ENCODE assay signal across 23 mouse cellular contexts in the genomic region with DNA sequence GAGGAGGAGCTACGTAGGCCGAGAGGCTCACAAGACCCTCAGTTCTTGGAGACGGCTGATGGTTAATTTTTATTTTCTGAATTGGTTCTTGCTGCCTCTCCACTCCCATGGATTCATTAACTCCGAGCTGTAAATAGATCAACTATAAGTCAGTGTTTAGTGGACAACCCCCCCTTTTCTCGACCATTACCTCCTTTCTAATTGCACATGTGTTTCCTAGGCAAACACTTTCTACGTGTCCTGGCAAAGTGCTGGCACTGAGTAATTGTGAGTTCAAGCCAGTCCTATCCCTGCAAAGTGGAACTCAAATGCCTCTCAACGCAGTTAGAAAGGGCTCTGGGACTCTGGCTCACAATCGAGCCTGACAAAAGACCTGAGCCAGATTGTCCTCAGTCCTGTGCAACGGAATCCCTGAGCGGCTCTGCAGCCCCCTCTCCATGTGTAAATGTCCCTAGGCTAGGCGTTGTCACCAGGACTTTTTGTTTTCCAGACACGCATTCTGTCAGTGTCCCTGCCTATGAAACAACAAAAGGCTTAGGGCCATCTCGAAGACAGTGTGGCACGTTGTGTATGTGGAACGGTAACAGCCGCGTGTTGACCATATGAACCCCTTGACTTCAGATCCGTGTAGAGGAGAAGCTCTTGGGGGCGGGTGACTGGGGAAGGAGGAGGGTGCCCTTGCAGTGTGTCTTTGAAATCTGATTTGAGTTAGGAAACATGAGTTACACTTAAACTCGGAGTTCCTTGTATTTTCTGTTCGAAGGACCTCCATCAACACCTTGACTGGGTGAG.
A peak's percentile ranks its signal among the peaks of the same experiment; 100 is the strongest.
DNase-seq lines count a peak whose midpoint lies in the region; ATAC-seq and TF ChIP-seq lines count a peak whose summit lies in the region.
"Had no signal": no experiment of that assay in that cellular context is flagged by ENCODE, and none has a peak within 500 bp of the region (broad histone marks: within the 10 kb centered on the region; RNA-seq: fewer than 3 reads in every experiment).

No protein-coding gene starts in this region.

- H3K4me1 ChIP-seq in hindbrain, postnatal 0 days (ENCODE audit: insufficient read depth, low read length): no peaks in the 10 kb centered on the region
- peaks cover 10% of the 10 kb centered on the region for H3K4me1 ChIP-seq in hindbrain, embryonic 13.5 days (replicated peaks)
- H3K4me1 ChIP-seq in kidney, embryonic 16.5 days (ENCODE audit: insufficient read depth, low read length): 0 out of 2 replicates have a peak, but pooled peaks cover 12% of the 10 kb centered on the region
- no peaks in the 10 kb centered on the region; the same call in 1 of the 2 replicates for H3K4me1 ChIP-seq in neural tube, embryonic 14.5 days (ENCODE audit: control insufficient read depth, insufficient read depth, low read length)
- H3K4me1 ChIP-seq in neural tube, embryonic 15.5 days: peaks cover 3% of the 10 kb centered on the region; the same call in 1 of the 2 replicates
- H3K4me1 ChIP-seq: embryonic facial prominence, embryonic 12.5 days; embryonic facial prominence, embryonic 15.5 days had no signal

- no peaks in the 10 kb centered on the region for H3K36me3 ChIP-seq in hindbrain, postnatal 0 days (ENCODE audit: insufficient read depth, low read length)
- peaks cover 10% of the 10 kb centered on the region for H3K36me3 ChIP-seq in hindbrain, embryonic 13.5 days
- H3K36me3 ChIP-seq in kidney, embryonic 16.5 days (ENCODE audit: insufficient read depth, low read length): peaks cover 17% of the 10 kb centered on the region; the same call in 1 of the 2 replicates
- no peaks in the 10 kb centered on the region for H3K36me3 ChIP-seq in neural tube, embryonic 14.5 days (ENCODE audit: control insufficient read depth, insufficient read depth, low read length)
- H3K36me3 ChIP-seq in neural tube, embryonic 15.5 days: no peaks in the 10 kb centered on the region

- no peak overlapping the region for H3K27ac ChIP-seq in hindbrain, postnatal 0 days
- no peak overlapping the region for H3K27ac ChIP-seq in hindbrain, embryonic 13.5 days
- peak overlapping the region; percentile 82 for H3K27ac ChIP-seq in kidney, embryonic 16.5 days (ENCODE audit: low read length)
- no peak overlapping the region for H3K27ac ChIP-seq in neural tube, embryonic 14.5 days (ENCODE audit: low read depth, low read length)
- no peak overlapping the region for H3K27ac ChIP-seq in neural tube, embryonic 15.5 days (replicated peaks)
- H3K27ac ChIP-seq: embryonic facial prominence, embryonic 12.5 days; embryonic facial prominence, embryonic 15.5 days; gastrocnemius, adult 2 months; heart, embryonic 13.5 days had no signal

- H3K9me3 ChIP-seq in hindbrain, postnatal 0 days (ENCODE audit: low read length): no peaks in the 10 kb centered on the region
- no peaks in the 10 kb centered on the region for H3K9me3 ChIP-seq in hindbrain, embryonic 13.5 days
- H3K9me3 ChIP-seq in kidney, embryonic 16.5 days (ENCODE audit: low read length): no peaks in the 10 kb centered on the region
- no peaks in the 10 kb centered on the region for H3K9me3 ChIP-seq in neural tube, embryonic 14.5 days (ENCODE audit: control insufficient read depth, low read length)
- no peaks in the 10 kb centered on the region for H3K9me3 ChIP-seq in neural tube, embryonic 15.5 days (replicated peaks)
- H3K9me3 ChIP-seq: embryonic facial prominence, embryonic 12.5 days; embryonic facial prominence, embryonic 15.5 days; heart, embryonic 13.5 days had no signal

- no peak overlapping the region for H3K4me3 ChIP-seq in hindbrain, postnatal 0 days (ENCODE audit: low read length)
- no peak overlapping the region for H3K4me3 ChIP-seq in hindbrain, embryonic 13.5 days
- no peak overlapping the region for H3K4me3 ChIP-seq in kidney, embryonic 16.5 days (ENCODE audit: low read length)
- H3K4me3 ChIP-seq in neural tube, embryonic 14.5 days (ENCODE audit: low read depth, low read length): no peak overlapping the region
- H3K4me3 ChIP-seq in neural tube, embryonic 15.5 days (replicated peaks): no peak overlapping the region
- H3K4me3 ChIP-seq: embryonic facial prominence, embryonic 12.5 days; embryonic facial prominence, embryonic 15.5 days; gastrocnemius, adult 2 months; heart, embryonic 13.5 days had no signal

- 0 out of 2 replicates have a peak, but pooled peaks have one; percentile 8 for ATAC-seq in hindbrain, postnatal 0 days
- no peak for ATAC-seq in hindbrain, embryonic 13.5 days (ENCODE audit: low FRiP score)
- ATAC-seq in kidney, embryonic 16.5 days (ENCODE audit: low FRiP score, low TSS enrichment): peak; percentile 88
- ATAC-seq in neural tube, embryonic 14.5 days (ENCODE audit: low read depth): 0 out of 2 replicates have a peak, but pooled peaks have one; percentile 33
- no peak for ATAC-seq in neural tube, embryonic 15.5 days (ENCODE audit: low FRiP score)
- ATAC-seq: CD4-positive, CD25-positive, alpha-beta regulatory T cell, adult 4 months; forebrain, embryonic 14.5 days; forebrain, postnatal 0 days had no signal

- H3K9ac ChIP-seq in hindbrain, postnatal 0 days (replicated peaks; ENCODE audit: low read length): no peak overlapping the region
- H3K9ac ChIP-seq in hindbrain, embryonic 13.5 days: no peak overlapping the region
- H3K9ac ChIP-seq in kidney, embryonic 16.5 days (replicated peaks; ENCODE audit: low read length): no peak overlapping the region
- no peak overlapping the region for H3K9ac ChIP-seq in neural tube, embryonic 14.5 days (replicated peaks; ENCODE audit: low read depth, low read length)
- no peak overlapping the region for H3K9ac ChIP-seq in neural tube, embryonic 15.5 days (replicated peaks)
- H3K9ac ChIP-seq: embryonic facial prominence, embryonic 12.5 days; embryonic facial prominence, embryonic 15.5 days; forebrain, postnatal 0 days; heart, embryonic 13.5 days had no signal

- no peak for TF ChIP-seq CTCF in hindbrain, postnatal 0 days (IDR thresholded peaks at IDR 0.05; ENCODE audit: low read depth)

- no peak overlapping the region for H3K4me2 ChIP-seq in hindbrain, postnatal 0 days (ENCODE audit: low read depth, low read length)
- H3K4me2 ChIP-seq in hindbrain, embryonic 13.5 days: no peak overlapping the region
- no peak overlapping the region for H3K4me2 ChIP-seq in kidney, embryonic 16.5 days (replicated peaks; ENCODE audit: low read depth, low read length)
- no peak overlapping the region for H3K4me2 ChIP-seq in neural tube, embryonic 14.5 days (ENCODE audit: low read depth, low read length)
- H3K4me2 ChIP-seq in neural tube, embryonic 15.5 days: no peak overlapping the region
- H3K4me2 ChIP-seq: embryonic facial prominence, embryonic 12.5 days; embryonic facial prominence, embryonic 15.5 days; heart, embryonic 13.5 days had no signal

- H3K27me3 ChIP-seq in hindbrain, postnatal 0 days (ENCODE audit: insufficient read depth, low read length): no peaks in the 10 kb centered on the region
- H3K27me3 ChIP-seq in hindbrain, embryonic 13.5 days: no peaks in the 10 kb centered on the region
- no peaks in the 10 kb centered on the region for H3K27me3 ChIP-seq in kidney, embryonic 16.5 days (ENCODE audit: insufficient read depth, low read length)
- no peaks in the 10 kb centered on the region for H3K27me3 ChIP-seq in neural tube, embryonic 14.5 days (ENCODE audit: control insufficient read depth, insufficient read depth, low read length)
- no peaks in the 10 kb centered on the region for H3K27me3 ChIP-seq in neural tube, embryonic 15.5 days (replicated peaks)
- H3K27me3 ChIP-seq: embryonic facial prominence, embryonic 12.5 days; embryonic facial prominence, embryonic 15.5 days; heart, embryonic 13.5 days had no signal

- WGBS in hindbrain, postnatal 0 days: 77% methylated on average over 21 of the region's 21 CpGs
- 84% methylated on average over 21 of the region's 21 CpGs for WGBS in hindbrain, embryonic 13.5 days
- whole genome bisulfite sequencing in kidney, embryonic 16.5 days: 81% methylated on average over 21 of the region's 21 CpGs
- WGBS in neural tube, embryonic 14.5 days: 84% methylated on average over 21 of the region's 21 CpGs
- WGBS in neural tube, embryonic 15.5 days: 83% methylated on average over 21 of the region's 21 CpGs

- DNase-seq in hindbrain, postnatal 0 days (ENCODE audit: low spot score): no peak
- no peak for DNase-seq in kidney, postnatal 36 days
- DNase-seq: adrenal gland, adult 2 months; adrenal gland, postnatal 14 days; cerebellum, adult 11 months; cerebellum, adult 2 months; cerebellum, adult 9-11 months; cerebellum, postnatal 25 days; forebrain, postnatal 0 days; gastrocnemius, adult 2 months; gastrocnemius, postnatal 14 days; heart, adult 18-20 months; heart, postnatal 14 days; heart, postnatal 4 days had no signal

Comparison
In these comparisons a context has a peak if more than half of its experiments do, and no peak if none do; other contexts are left out.
1. ATAC-seq: peak in hindbrain, postnatal 0 days (single experiment), kidney, embryonic 16.5 days (single experiment) and neural tube, embryonic 14.5 days (single experiment); none in hindbrain, embryonic 13.5 days (single experiment) and neural tube, embryonic 15.5 days (single experiment).